Comparison of ENCODE assay signal across 8 mouse cellular contexts in the genomic region with DNA sequence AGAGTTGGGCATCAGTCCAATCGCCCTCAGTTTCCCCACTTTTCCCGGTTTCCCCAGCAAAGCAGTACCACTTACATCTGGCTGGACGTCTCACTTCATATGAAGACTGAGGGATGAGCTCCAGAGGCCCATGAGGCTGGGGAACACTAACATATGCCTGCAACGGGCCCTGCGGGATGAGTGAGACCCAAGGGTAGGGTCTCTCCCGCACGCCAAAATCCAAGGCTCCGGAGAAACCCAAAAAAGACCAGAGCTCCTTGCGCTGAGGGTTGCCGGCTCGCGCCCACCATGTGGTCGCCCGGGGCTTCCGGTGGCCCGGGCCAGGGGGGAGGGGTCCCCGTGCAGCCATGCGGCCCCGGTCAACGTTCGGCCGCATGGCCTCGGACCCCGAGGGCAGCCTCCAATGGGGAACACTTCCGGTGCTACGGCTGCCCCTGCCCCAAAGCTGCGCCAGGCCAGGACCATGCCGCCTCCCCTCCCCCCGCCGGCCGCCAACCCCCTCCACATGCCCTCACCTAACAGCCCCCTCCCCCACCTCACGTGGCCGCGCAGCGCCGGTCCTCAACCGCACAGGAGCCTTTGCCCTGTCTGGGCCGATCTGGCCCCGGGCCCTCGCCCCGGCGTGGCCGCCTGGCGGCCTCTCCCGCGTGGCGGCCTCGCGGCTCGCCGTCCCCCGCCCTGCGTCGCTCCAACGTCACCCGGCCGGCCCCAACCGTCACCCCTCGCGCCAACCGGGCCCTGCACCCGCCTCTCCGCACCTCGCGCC. TPM values are rescaled to one million over a fixed set of nuclear protein-coding genes. Genes with fewer than 3 reads are reported as not detected.
DNase-seq lines count a peak whose midpoint lies in the region; ATAC-seq and TF ChIP-seq lines count a peak whose summit lies in the region.

No protein-coding gene starts in this region.

- TF ChIP-seq CTCF in testis, adult 2 months (IDR thresholded peaks at IDR 0.05; ENCODE audit: control insufficient read depth, insufficient read depth, insufficient replicate concordance, low read depth, low read length), result no peak

- H3K4me1 ChIP-seq in kidney, embryonic 14.5 days (ENCODE audit: control insufficient read depth, insufficient read depth, low read length), result peaks cover 17% of the 10 kb centered on the region
- H3K4me1 ChIP-seq in testis, adult 2 months (ENCODE audit: control insufficient read depth, insufficient read depth, low read length), result peaks cover 11% of the 10 kb centered on the region

- H3K79me2 ChIP-seq in macrophage (ENCODE audit: inconsistent target), result peaks cover 48% of the 10 kb centered on the region

- peak overlapping the region; percentile 87 for H3K4me3 ChIP-seq in kidney, embryonic 14.5 days (ENCODE audit: low read length)
- peak overlapping the region; percentile 86 for H3K4me3 ChIP-seq in macrophage (ENCODE audit: inconsistent target)
- peak overlapping the region; percentile 98 for H3K4me3 ChIP-seq in testis, adult 2 months (ENCODE audit: control insufficient read depth, low read depth, low read length)

- H3K27ac ChIP-seq in kidney, embryonic 14.5 days (ENCODE audit: low read depth, low read length), result peak overlapping the region; percentile 96
- H3K27ac ChIP-seq in macrophage, result peak overlapping the region; percentile 77
- peak overlapping the region; percentile 98 for H3K27ac ChIP-seq in testis, adult 2 months (ENCODE audit: control insufficient read depth, insufficient read depth, low read depth, low read length)

- H3K9me3 ChIP-seq in kidney, embryonic 14.5 days (ENCODE audit: control insufficient read depth, low read length), result no peaks in the 10 kb centered on the region

- ATAC-seq in kidney, embryonic 14.5 days (ENCODE audit: low FRiP score, low TSS enrichment), result peak; percentile 40

- H3K9ac ChIP-seq in kidney, embryonic 14.5 days (ENCODE audit: low read depth, low read length), result peak overlapping the region; percentile 98

- DNase-seq in cerebellum, adult 11-12 months, result peak; percentile 77
- no peak for DNase-seq in cerebellum, adult 11 months
- DNase-seq in 3134 (ENCODE audit: extremely low read depth, insufficient read length, low spot score), result peak; percentile 65
- DNase-seq in brain, adult 2 months (ENCODE audit: low read depth, low spot score), result peak; percentile 60
- DNase-seq in gastrocnemius, postnatal 4 days (ENCODE audit: low spot score in 2 of 2), result peak; percentile 40 to 58

- peak; percentile 11; the same call in 1 of the 2 replicates for TF ChIP-seq POLR2A in testis, adult 2 months (IDR thresholded peaks at IDR 0.05; ENCODE audit: control insufficient read depth, low read depth, low read length)

- 1% methylated on average over 61 of the region's 65 CpGs for WGBS in kidney, embryonic 14.5 days
- under 1% methylated on average over 42 of the region's 65 CpGs for WGBS in macrophage (ENCODE audit: missing documents)

- H3K4me2 ChIP-seq in kidney, embryonic 14.5 days (replicated peaks; ENCODE audit: low read depth, low read length), result peak overlapping the region; percentile 87

- no peaks in the 10 kb centered on the region for H3K27me3 ChIP-seq in kidney, embryonic 14.5 days (ENCODE audit: control insufficient read depth, insufficient read depth, low read length)
- no peaks in the 10 kb centered on the region for H3K27me3 ChIP-seq in testis, adult 2 months (ENCODE audit: control insufficient read depth, insufficient read depth, low read length)

- H3K36me3 ChIP-seq in kidney, embryonic 14.5 days (ENCODE audit: control insufficient read depth, insufficient read depth, low read length), result peaks cover 39% of the 10 kb centered on the region
- peaks cover 33% of the 10 kb centered on the region for H3K36me3 ChIP-seq in macrophage (ENCODE audit: inconsistent target)
- peaks cover 7% of the 10 kb centered on the region for H3K36me3 ChIP-seq in testis, adult 2 months (ENCODE audit: control insufficient read depth, insufficient read depth, low read length)

RNA-seq across cellular contexts. Expression of a gene that starts 1.3 kb away (rescaled TPM):
- 100 to 1,000 TPM; 565 to 571 TPM for total RNA-seq in gastrocnemius, postnatal 4 days (2021)
- 2,108 and 2,169 TPM in 2 replicates for polyA plus RNA-seq in kidney, embryonic 14.5 days (2014; fragmentation: Nextera tagmentation; extraction: Ambion mirVana)
- total RNA-seq in macrophage (2018; cell fraction: chromatin; rRNA removed), result 10 to 100 TPM; 27.9 to 98.6 (median 61.6) TPM
- 100 to 1,000 TPM; 386 to 564 (median 446) TPM for total RNA-seq in macrophage (2018; cell fraction: cytosol; rRNA removed)
- total RNA-seq in macrophage (2018; cell fraction: nucleus; rRNA removed), result 100 to 1,000 TPM in 23 of 26 experiments, 10 to 100 TPM in 3; 73.8 to 334 (median 159) TPM
- polyA plus RNA-seq in macrophage (2018), result 339 to 874 TPM (median 348 TPM) in 3 replicates
- 621 and 702 TPM in 2 replicates for polyA plus RNA-seq in testis, adult 2 months (2012; rRNA removed)

RNA-seq across cellular contexts. Expression of a gene that starts 6.8 kb away (rescaled TPM):
- 10 to 100 TPM; 35.9 to 44.5 TPM for total RNA-seq in gastrocnemius, postnatal 4 days (2021)
- 73.4 and 82.0 TPM in 2 replicates for polyA plus RNA-seq in kidney, embryonic 14.5 days (2014; fragmentation: Nextera tagmentation; extraction: Ambion mirVana)
- total RNA-seq in macrophage (2018; cell fraction: chromatin; rRNA removed), result 100 to 1,000 TPM in 1 of 26 experiments, 10 to 100 TPM in 25; 37.3 to 100 (median 78.4) TPM
- total RNA-seq in macrophage (2018; cell fraction: cytosol; rRNA removed), result 10 to 100 TPM; 24.5 to 46.2 (median 35.1) TPM
- total RNA-seq in macrophage (2018; cell fraction: nucleus; rRNA removed), result 10 to 100 TPM; 28.3 to 99.9 (median 49.1) TPM
- 48.3 to 74.1 TPM (median 49.3 TPM) in 3 replicates for polyA plus RNA-seq in macrophage (2018)
- 290 and 295 TPM in 2 replicates for polyA plus RNA-seq in testis, adult 2 months (2012; rRNA removed)

RNA-seq across cellular contexts. Expression of a gene that starts 15.1 kb away (rescaled TPM):
- 1 to 10 TPM; 5.1 to 6.4 TPM for total RNA-seq in gastrocnemius, postnatal 4 days (2021)
- 10.1 and 10.7 TPM in 2 replicates for polyA plus RNA-seq in kidney, embryonic 14.5 days (2014; fragmentation: Nextera tagmentation; extraction: Ambion mirVana)
- total RNA-seq in macrophage (2018; cell fraction: chromatin; rRNA removed), result not detected
- total RNA-seq in macrophage (2018; cell fraction: cytosol; rRNA removed), result not detected
- not detected for total RNA-seq in macrophage (2018; cell fraction: nucleus; rRNA removed)
- not detected in 3 replicates for polyA plus RNA-seq in macrophage (2018)
- polyA plus RNA-seq in testis, adult 2 months (2012; rRNA removed), result 3,709 and 3,883 TPM in 2 replicates

RNA-seq across cellular contexts. Expression of a gene that starts 19.6 kb away (rescaled TPM):
- total RNA-seq in gastrocnemius, postnatal 4 days (2021), result 10 to 100 TPM; 32.3 to 36.9 TPM
- polyA plus RNA-seq in kidney, embryonic 14.5 days (2014; fragmentation: Nextera tagmentation; extraction: Ambion mirVana), result 13.0 and 16.3 TPM in 2 replicates
- total RNA-seq in macrophage (2018; cell fraction: chromatin; rRNA removed), result 100 to 1,000 TPM in 8 of 26 experiments, 10 to 100 TPM in 18; 15.8 to 173 (median 76.4) TPM
- 10 to 100 TPM in 25 of 26 experiments, 1 to 10 TPM in 1; 6.2 to 23.8 (median 16.5) TPM for total RNA-seq in macrophage (2018; cell fraction: cytosol; rRNA removed)
- 10 to 100 TPM; 14.3 to 66.7 (median 40.0) TPM for total RNA-seq in macrophage (2018; cell fraction: nucleus; rRNA removed)
- polyA plus RNA-seq in macrophage (2018), result 14.9 to 19.2 TPM (median 15.6 TPM) in 3 replicates
- polyA plus RNA-seq in testis, adult 2 months (2012; rRNA removed), result 57.7 and 61.1 TPM in 2 replicates

RNA-seq across cellular contexts. Expression of a gene that starts 19.7 kb away (rescaled TPM):
- total RNA-seq in gastrocnemius, postnatal 4 days (2021), result 1 to 10 TPM; 3.2 to 4.1 TPM
- polyA plus RNA-seq in kidney, embryonic 14.5 days (2014; fragmentation: Nextera tagmentation; extraction: Ambion mirVana), result 12.4 and 15.1 TPM in 2 replicates
- 1 to 10 TPM in 2 of 26 experiments, under 1 TPM in 1, not detected in 23; 0.55 to 1.3 (median 1.2) TPM for total RNA-seq in macrophage (2018; cell fraction: chromatin; rRNA removed)
- under 1 TPM in 8 of 26 experiments, not detected in 18; 0.05 to 0.19 (median 0.11) TPM for total RNA-seq in macrophage (2018; cell fraction: cytosol; rRNA removed)
- total RNA-seq in macrophage (2018; cell fraction: nucleus; rRNA removed), result 1 to 10 TPM in 1 of 26 experiments, not detected in 25; 1.1 TPM
- not detected in 3 replicates for polyA plus RNA-seq in macrophage (2018)
- 124 and 125 TPM in 2 replicates for polyA plus RNA-seq in testis, adult 2 months (2012; rRNA removed)

Comparison
In these comparisons a context has a peak if more than half of its experiments do, and no peak if none do; other contexts are left out.
1. RNA of a gene that starts 15.1 kb away (polyA plus RNA-seq): 3,709 to 3,883 TPM in testis, adult 2 months; 10.1 to 10.7 TPM in kidney, embryonic 14.5 days and not detected in macrophage; every median in the first group is over 100 times any median in the second.
2. Peak in every context shown above with its lines, with median percentiles within 50 percentile points of each other: H3K27ac ChIP-seq and H3K4me3 ChIP-seq.